Mouse (Mus musculus): ENCODE measurements around the gene Gm32802. TPM values are rescaled to one million over a fixed set of nuclear protein-coding genes. Genes with fewer than 3 reads are reported as not detected.
"Not testable (repeated sequence)": the region's sequence is repeated elsewhere in the genome, so short reads cannot be mapped to it uniquely, and the experiment has no call there.

Gm32802 gene
- polyA plus RNA-seq (2012; rRNA removed): not detected in 2 replicates

- DNase-seq (ENCODE audit: low read depth, low spot score): not testable (repeated sequence)
- no CpG with 5 or more reads among the region's 13 CpGs for WGBS
Measured at GRCm38 (mm10) chr10:118258388-118258787, at the start of gene Gm32802. Gene Gm32802 (plus strand): TSS chr10:118258688.

- WGBS: 76% methylated on average over 2 of the region's 4 CpGs
- DNase-seq (ENCODE audit: low read depth, low spot score): not testable (repeated sequence)
Measured at GRCm38 (mm10) chr10:118215719-118216393, 42.6 kb upstream of the Gm32802 start.

GRCm38 (mm10) chr10:118227629-118228028 is 30.9 kb upstream of the Gm32802 start:
- not testable (repeated sequence) for DNase-seq (ENCODE audit: low read depth, low spot score)
- no CpG with 5 or more reads among the region's 2 CpGs for WGBS

GRCm38 (mm10) chr10:118232607-118233006 is 25.9 kb upstream of the Gm32802 start:
- not testable (repeated sequence) for DNase-seq (ENCODE audit: low read depth, low spot score)
- WGBS: 83% methylated on average over 1 of the region's 5 CpGs

GRCm38 (mm10) chr10:118240680-118241079 is 17.8 kb upstream of the Gm32802 start, which contains the start of gene Gm32717:
Gene Gm32717 (minus strand): TSS chr10:118240780.
- not testable (repeated sequence) for DNase-seq (ENCODE audit: low read depth, low spot score)

GRCm38 (mm10) chr10:118249006-118249595 is 9.4 kb upstream of the Gm32802 start:
- 62% methylated on average over 11 of the region's 11 CpGs for WGBS
- not testable (repeated sequence) for DNase-seq (ENCODE audit: low read depth, low spot score)

More at GRCm38 (mm10) chr10:118240680-118241079, 17.8 kb upstream of the Gm32802 start, which contains the start of gene Gm32717:
- no CpG with 5 or more reads among the region's 13 CpGs for WGBS

- 33% methylated on average over 10 of the region's 10 CpGs for WGBS
- DNase-seq (ENCODE audit: low read depth, low spot score): no peak
Measured at GRCm38 (mm10) chr10:118250852-118251295, 7.6 kb upstream of the Gm32802 start.

GRCm38 (mm10) chr10:118268812-118269211 is 10.3 kb downstream of the Gm32802 start:
- DNase-seq (ENCODE audit: low read depth, low spot score): not testable (repeated sequence)
- WGBS: 50% methylated on average over 3 of the region's 8 CpGs

GRCm38 (mm10) chr10:118271416-118271815 is 12.9 kb downstream of the Gm32802 start:
- 100% methylated on average over 1 of the region's 2 CpGs for WGBS
- not testable (repeated sequence) for DNase-seq (ENCODE audit: low read depth, low spot score)

- no CpG with 5 or more reads among the region's 4 CpGs for WGBS
- DNase-seq (ENCODE audit: low read depth, low spot score): not testable (repeated sequence)
Measured at GRCm38 (mm10) chr10:118278069-118278468, 19.6 kb downstream of the Gm32802 start.

- WGBS: 76% methylated on average over 6 of the region's 7 CpGs
- not testable (repeated sequence) for DNase-seq (ENCODE audit: low read depth, low spot score)
Measured at GRCm38 (mm10) chr10:118282565-118282964, 24.1 kb downstream of the Gm32802 start.

- 85% methylated on average over 2 of the region's 5 CpGs for WGBS
- not testable (repeated sequence) for DNase-seq (ENCODE audit: low read depth, low spot score)
Measured at GRCm38 (mm10) chr10:118283016-118283415, 24.5 kb downstream of the Gm32802 start.

- no peak for DNase-seq (ENCODE audit: low read depth, low spot score)
- WGBS: 97% methylated on average over 6 of the region's 6 CpGs
Measured at GRCm38 (mm10) chr10:118294938-118295337, 36.5 kb downstream of the Gm32802 start, which contains the start of gene Iltifb. Gene Iltifb (minus strand): TSS chr10:118295038.

- WGBS: 37% methylated on average over 2 of the region's 2 CpGs
- DNase-seq (ENCODE audit: low read depth, low spot score): not testable (repeated sequence)
Measured at GRCm38 (mm10) chr10:118302133-118302532, 43.6 kb downstream of the Gm32802 start.

Other genes with a start within 250 kb of the Gm32802 start
- gene Mdm1, start 116.9 kb upstream of the Gm32802 start, polyA plus RNA-seq (2012; rRNA removed): 1.7 and 2.3 TPM in 2 replicates
- 0.10 and 1.0 TPM in 2 replicates for gene Il22, start 53.7 kb upstream of the Gm32802 start, polyA plus RNA-seq (2012; rRNA removed)
- gene Gm32717, start 17.9 kb upstream of the Gm32802 start, polyA plus RNA-seq (2012; rRNA removed): not detected in 2 replicates
- not detected in 2 replicates for gene Iltifb, start 36.4 kb downstream of the Gm32802 start, polyA plus RNA-seq (2012; rRNA removed)
- not detected in 2 replicates for gene Gm9040, start 68.3 kb downstream of the Gm32802 start, polyA plus RNA-seq (2012; rRNA removed)
- not detected in 2 replicates for gene Gm9044, start 73.7 kb downstream of the Gm32802 start, polyA plus RNA-seq (2012; rRNA removed)
- gene Gm9045, start 79.1 kb downstream of the Gm32802 start, polyA plus RNA-seq (2012; rRNA removed): 0.05 TPM in 1 of 2 replicates, not detected in the other
- not detected in 2 replicates for gene Gm9046, start 84.6 kb downstream of the Gm32802 start, polyA plus RNA-seq (2012; rRNA removed)
- not detected in 2 replicates for gene Gm9048, start 90.0 kb downstream of the Gm32802 start, polyA plus RNA-seq (2012; rRNA removed)
- 0.05 TPM in 1 of 2 replicates, not detected in the other for gene Gm9049, start 95.4 kb downstream of the Gm32802 start, polyA plus RNA-seq (2012; rRNA removed)
- gene Ifng, start 182.4 kb downstream of the Gm32802 start, polyA plus RNA-seq (2012; rRNA removed): 0.18 and 0.87 TPM in 2 replicates